Mouse (Mus musculus): ENCODE results near the gene Gng10.

- TF ChIP-seq CTCF (IDR thresholded peaks at IDR 0.05; ENCODE audit: control insufficient read depth, insufficient read depth, insufficient replicate concordance, low read depth, low read length) (no peak), POLR2A (IDR thresholded peaks at IDR 0.05; ENCODE audit: control insufficient read depth, low read depth, low read length) (no peak)
Measured at GRCm38 (mm10) chr4:59011446-59011845, 23.4 kb upstream of the Gng10 start.

Data from testis, adult 2 months (tissue).